Mouse (Mus musculus) frontal cortex, adult 2 months (tissue): ENCODE measurements around the gene Ern1. TPM values are rescaled to one million over a fixed set of nuclear protein-coding genes. Genes with fewer than 3 reads are reported as not detected.
A peak's percentile ranks its signal among the peaks of the same experiment; 100 is the strongest.
"Not testable (repeated sequence)": the region's sequence is repeated elsewhere in the genome, so short reads cannot be mapped to it uniquely, and the experiment has no call there.

Source experiments
- DNase-seq, 2 experiments: peaks; one replicate each; pipeline ENCODE4 v3.0.0; 2022; ENCODE audit warnings: low spot score in 1 of 2; ENCODE audit errors: extremely low spot score in 1 of 2
- polyA plus RNA-seq: library from polyadenylated mRNA; depleted of rRNA; stranded (reverse); fragments of >200 nt; gene quantifications from 2 replicates; pipeline ENCODE4 v1.2.3, GENCODE M21; 2012

Ern1 gene
- polyA plus RNA-seq, 1 experiment = 7.7 TPM

DNA sequence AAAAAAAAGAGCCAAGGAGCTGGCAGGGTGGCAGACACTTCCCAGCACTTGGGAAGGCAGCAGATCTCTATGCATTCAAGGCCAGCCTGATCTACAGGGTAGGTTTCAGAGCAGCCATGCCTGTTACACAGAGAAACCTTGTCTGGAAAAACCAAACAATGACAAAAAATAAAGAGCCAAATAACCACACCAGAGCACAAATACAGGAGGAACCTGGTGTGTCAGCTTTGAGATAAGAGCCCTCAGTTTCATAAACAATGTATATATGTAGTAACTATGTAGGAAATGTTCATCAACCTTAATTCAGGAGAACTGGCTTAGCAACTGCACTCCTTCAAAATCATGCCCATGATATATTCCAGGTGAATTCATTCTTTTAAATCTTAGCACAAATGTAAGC lies 16.5 kb upstream of the Ern1 start:
- DNase-seq = no peak

DNA sequence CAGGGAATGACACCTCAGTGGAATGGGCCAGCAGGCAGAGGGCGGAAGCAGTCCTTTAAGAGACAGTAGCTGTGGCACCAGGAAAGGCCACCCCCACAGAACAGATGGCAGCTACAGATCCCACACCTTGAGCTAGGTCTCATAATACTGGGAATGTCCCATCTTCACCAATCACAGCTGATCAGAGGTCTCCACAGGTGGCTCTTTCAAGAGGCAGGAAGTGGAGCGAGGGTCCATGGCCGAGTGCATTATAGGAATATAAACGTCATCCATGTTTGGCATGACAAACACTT lies 15.7 kb upstream of the Ern1 start:
- peak; percentile 82 to 84 for DNase-seq

DNA sequence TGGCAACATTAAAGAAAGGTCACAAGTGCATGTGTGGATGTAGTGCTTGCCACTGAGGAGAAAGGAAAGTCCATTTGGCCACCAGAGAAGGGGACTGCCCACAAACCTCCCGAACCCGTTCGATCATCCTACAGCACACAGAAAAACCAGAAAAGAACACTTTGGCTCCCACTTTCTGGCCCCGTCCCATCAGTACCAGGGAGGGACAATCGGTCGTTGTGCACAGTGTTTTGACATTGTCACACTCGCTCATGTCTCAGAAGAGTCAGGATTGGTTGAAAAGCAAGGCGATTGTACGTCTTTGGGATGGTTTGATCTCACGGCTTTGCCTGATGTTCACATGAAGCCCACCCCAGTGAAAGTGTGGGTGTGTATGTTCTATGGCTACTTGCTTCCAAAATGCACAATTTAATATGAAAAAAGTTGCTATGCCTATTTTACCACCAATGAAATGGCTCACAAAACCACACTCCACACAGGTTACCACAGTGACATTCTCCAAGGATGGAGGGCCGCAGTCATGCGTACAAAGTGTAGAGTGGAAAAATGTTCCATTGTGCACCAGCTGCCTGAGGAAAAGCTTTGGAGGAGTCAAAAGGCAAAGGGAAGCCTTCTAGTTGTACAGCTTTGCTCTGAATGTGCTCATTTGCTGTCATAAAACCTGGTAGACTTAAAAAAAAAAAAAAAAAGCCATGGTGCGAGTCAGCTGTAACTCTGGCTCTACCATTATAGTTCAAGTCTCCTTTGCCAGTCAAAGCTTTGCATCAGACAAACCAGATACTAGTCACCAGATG lies 15.2 kb upstream of the Ern1 start:
- DNase-seq = no peak

DNA sequence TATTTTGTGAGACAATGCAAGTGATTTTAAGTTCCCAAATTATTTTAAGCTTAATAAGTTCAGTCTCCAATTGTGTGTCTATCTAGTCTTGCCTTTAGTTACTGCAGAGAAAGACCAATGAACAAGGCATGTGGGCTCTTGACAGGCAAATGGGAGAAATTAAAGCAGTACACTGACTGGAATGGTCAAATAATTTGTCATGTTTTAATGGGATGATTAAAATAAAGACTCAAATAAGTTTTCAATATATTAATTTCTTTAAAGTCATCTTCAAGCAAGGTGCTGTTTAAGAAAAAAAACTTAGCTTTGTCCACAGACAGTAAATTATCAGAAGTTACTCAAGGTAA lies 14.5 kb upstream of the Ern1 start:
- DNase-seq = no peak

GRCm38 (mm10) chr11:106501308-106502158 lies 13.9 kb upstream of the Ern1 start:
- peak in 1 of 2 experiments; percentile 51 for DNase-seq

GRCm38 (mm10) chr11:106500393-106501307 lies 13.0 kb upstream of the Ern1 start:
- peak; percentile 98 for DNase-seq

DNA sequence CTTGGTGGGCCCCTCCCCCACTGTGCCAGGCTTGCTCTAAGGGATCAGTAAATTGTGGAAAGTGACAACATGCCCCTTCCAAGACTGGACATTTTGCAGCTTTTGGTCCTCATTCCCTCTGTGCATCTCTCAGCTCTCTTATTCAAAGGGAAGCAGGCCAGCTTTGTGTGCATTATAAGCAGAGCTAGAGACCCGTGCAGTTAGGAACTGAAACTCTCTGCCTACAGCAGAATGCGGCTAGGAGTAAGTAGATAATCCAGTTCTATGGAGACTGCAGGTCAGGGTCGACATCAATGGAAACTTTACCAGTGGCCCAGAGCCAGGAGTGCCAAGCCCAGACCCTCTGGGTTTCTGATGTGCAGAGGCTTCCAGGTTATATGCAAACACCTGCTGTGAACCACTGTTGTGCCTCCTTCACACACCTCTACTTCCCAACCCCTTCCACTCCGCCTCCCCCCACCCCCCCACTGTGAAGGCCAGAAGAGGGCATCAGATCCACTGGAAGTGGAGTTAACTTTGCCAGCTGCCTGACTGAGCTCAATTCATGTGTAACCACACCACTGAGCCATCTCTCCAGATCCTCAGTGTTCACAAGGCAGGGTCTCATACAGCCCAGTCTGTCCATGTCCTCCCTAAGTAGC lies 11.2 kb upstream of the Ern1 start:
- DNase-seq = no peak

- no peak for DNase-seq
These were observed 10.3 kb upstream of the Ern1 start for GRCm38 (mm10) chr11:106497926-106498325.

DNA sequence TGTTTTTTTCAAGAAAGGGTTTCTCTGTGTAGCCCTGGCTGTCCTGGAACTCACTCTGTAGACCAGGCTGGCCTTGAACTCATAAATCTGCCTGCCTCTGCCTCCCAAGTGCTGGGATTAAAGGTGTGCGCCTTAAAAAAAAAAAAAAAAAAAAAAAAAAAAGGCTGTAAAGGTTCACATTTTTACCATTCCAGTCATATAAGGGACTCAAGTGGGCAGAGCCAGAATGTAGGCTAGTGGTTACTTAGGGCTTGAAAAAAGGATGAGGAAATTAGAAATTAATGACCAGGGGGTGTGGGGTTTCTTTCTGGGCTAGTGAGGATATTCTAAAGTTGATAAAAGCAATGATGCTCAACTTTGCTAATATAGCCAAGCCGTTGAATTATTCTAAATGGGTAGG lies 9.4 kb upstream of the Ern1 start:
- DNase-seq = not testable (repeated sequence)

- DNase-seq = no peak
These were observed 5.5 kb upstream of the Ern1 start for GRCm38 (mm10) chr11:106492984-106493669.

DNA sequence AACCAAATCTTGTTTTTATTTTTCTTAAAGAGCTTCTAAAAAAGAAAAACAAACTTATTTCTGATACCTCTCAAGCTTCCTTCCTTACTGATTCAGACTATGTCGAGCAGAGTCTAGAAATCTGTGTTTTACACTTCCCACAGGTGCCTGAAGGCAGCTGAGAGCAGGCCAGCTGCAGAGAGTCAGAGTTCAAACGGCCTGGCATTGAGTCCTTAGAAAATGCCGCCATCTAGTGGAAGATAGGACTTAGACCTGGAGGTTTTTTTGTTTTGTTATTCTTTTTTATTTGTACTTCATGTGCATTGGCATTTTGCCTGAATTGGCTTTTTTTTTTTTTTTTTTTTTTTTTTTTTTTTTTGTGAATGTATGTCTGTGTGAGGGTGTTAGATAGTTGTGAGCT lies 3.7 kb upstream of the Ern1 start:
- DNase-seq = peak in 1 of 2 experiments; percentile 77

- DNase-seq = not testable (repeated sequence)
These were observed 2.9 kb upstream of the Ern1 start for GRCm38 (mm10) chr11:106490600-106490999.

- no peak for DNase-seq
These were observed 2.4 kb upstream of the Ern1 start for GRCm38 (mm10) chr11:106490057-106490456.

- peak in 1 of 2 experiments; percentile 35 for DNase-seq
These were observed 1.5 kb upstream of the Ern1 start for GRCm38 (mm10) chr11:106489036-106489693.

- no peak for DNase-seq
These were observed 492 bp upstream of the Ern1 start for GRCm38 (mm10) chr11:106488126-106488561.

- DNase-seq = no peak
These were observed 553 bp downstream of the Ern1 start for GRCm38 (mm10) chr11:106486866-106487732.

DNA sequence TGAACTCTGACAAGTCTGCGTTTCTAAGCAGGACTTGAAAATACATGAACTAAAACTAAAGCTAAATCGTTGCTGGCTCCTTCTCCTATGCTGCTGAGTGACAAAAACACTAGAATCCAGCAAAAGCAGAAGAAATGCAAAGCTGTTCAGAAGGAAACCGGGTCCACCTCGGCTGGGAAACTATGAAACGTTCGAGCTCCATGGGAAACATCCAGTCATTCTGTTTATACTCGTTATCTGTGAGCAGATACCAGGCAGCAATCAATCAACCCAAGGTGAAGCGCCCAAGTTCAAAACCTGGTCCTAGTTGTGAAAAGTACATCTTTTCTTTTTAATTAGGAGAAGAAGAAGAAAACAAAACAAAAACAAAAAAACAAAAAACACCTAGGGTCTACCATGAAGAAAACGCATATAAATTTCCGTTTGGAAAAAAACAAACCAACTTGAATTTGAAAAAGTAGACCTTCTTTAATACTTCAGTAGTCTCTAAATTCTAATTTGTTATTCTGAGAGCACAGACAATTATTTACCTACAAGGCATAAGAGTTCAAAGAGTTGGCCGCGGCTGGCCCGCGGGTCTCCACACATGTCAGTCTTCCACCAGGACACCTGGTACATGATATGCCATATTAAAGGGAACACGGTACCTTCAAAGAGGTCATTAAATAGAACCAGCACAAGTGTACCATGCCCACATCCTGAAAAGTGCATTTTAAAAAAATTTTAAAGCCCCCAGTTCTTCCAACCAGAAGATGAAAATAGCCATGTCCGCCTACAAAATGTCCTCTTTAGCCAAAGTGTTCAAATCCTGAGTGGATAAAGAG lies 1.4 kb downstream of the Ern1 start:
- no peak for DNase-seq

DNA sequence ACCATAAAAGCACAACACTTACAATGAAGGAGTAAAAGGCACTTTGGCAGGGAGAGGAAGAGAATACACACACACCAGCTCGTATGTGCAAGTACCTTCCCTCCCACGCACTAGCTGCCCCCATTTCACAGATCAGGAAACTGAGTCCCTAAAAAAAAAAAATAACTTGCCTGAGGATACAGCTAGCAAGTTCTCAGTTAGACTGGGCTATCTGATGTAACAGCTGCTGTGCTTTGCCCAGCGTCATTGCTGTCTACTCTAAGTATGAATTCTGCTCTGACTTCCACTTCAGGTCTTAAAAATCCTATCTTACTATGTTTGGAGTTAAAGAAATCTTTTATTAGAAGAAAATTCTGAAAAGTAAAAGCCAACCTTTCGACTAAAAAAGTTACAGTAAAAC lies 2.0 kb downstream of the Ern1 start:
- DNase-seq = no peak
